Mouse (Mus musculus): Measurements from ENCODE around the gene Ran. TPM values are rescaled to one million over a fixed set of nuclear protein-coding genes. Genes with fewer than 3 reads are reported as not detected.

The Ran gene
- polyA plus RNA-seq, 1 experiment from 2014 or later = 341 TPM

- Histone ChIP-seq H3K27ac (replicated peaks) (no peak overlapping the region), H3K4me2 (no peak overlapping the region), H3K27me3 (no peaks in the 10 kb centered on the region), H3K36me3 (no peaks in the 10 kb centered on the region), H3K9me3 (no peaks in the 10 kb centered on the region), H3K4me1 (replicated peaks) (peaks cover 10% of the 10 kb centered on the region), H3K9ac (no peak overlapping the region), H3K4me3 (no peak overlapping the region)
- 51% methylated on average over 8 of the region's 8 CpGs for WGBS
- ATAC-seq (ENCODE audit: low FRiP score, low read depth) = no peak
Observed at GRCm38 (mm10) chr5:129000706-129001468, 19.0 kb upstream of the Ran start.

- H3K27ac ChIP-seq (replicated peaks) = no peak overlapping the region
- H3K9ac ChIP-seq = no peak overlapping the region
- no peaks in the 10 kb centered on the region for H3K27me3 ChIP-seq
- H3K9me3 ChIP-seq = no peaks in the 10 kb centered on the region
- H3K4me1 ChIP-seq (replicated peaks) = peaks cover 26% of the 10 kb centered on the region
- H3K4me2 ChIP-seq = no peak overlapping the region
- 59% methylated on average over 14 of the region's 14 CpGs for WGBS
- no peaks in the 10 kb centered on the region for H3K36me3 ChIP-seq
- H3K4me3 ChIP-seq = no peak overlapping the region
- no peak for ATAC-seq (ENCODE audit: low FRiP score, low read depth)
Observed at GRCm38 (mm10) chr5:129002571-129003011, 17.3 kb upstream of the Ran start.

GRCm38 (mm10) chr5:129005416-129005815 is 14.5 kb upstream of the Ran start:
- H3K36me3 ChIP-seq = no peaks in the 10 kb centered on the region
- H3K27ac ChIP-seq (replicated peaks) = no peak overlapping the region
- no peak for ATAC-seq (ENCODE audit: low FRiP score, low read depth)
- WGBS = 57% methylated on average over 3 of the region's 3 CpGs
- H3K27me3 ChIP-seq = no peaks in the 10 kb centered on the region
- H3K4me1 ChIP-seq (replicated peaks) = peaks cover 34% of the 10 kb centered on the region
- no peak overlapping the region for H3K9ac ChIP-seq
- no peak overlapping the region for H3K4me3 ChIP-seq
- H3K9me3 ChIP-seq = no peaks in the 10 kb centered on the region
- H3K4me2 ChIP-seq = no peak overlapping the region

- Histone ChIP-seq H3K9ac (no peak overlapping the region), H3K27me3 (no peaks in the 10 kb centered on the region), H3K36me3 (no peaks in the 10 kb centered on the region), H3K9me3 (no peaks in the 10 kb centered on the region), H3K4me1 (replicated peaks) (peaks cover 30% of the 10 kb centered on the region), H3K4me3 (no peak overlapping the region), H3K4me2 (peak overlapping the region; percentile 69), H3K27ac (replicated peaks) (no peak overlapping the region)
- WGBS = 80% methylated on average over 18 of the region's 18 CpGs
- ATAC-seq (ENCODE audit: low FRiP score, low read depth) = no peak
Observed at GRCm38 (mm10) chr5:129006031-129006788, 13.7 kb upstream of the Ran start.

GRCm38 (mm10) chr5:129007105-129007957 is 12.5 kb upstream of the Ran start:
- H3K9ac ChIP-seq = peak overlapping the region; percentile 68

GRCm38 (mm10) chr5:129008008-129008407 is 11.9 kb upstream of the Ran start:
- Histone ChIP-seq H3K27ac (replicated peaks) (peak overlapping the region; percentile 53), H3K4me3 (peak overlapping the region; percentile 55), H3K4me1 (replicated peaks) (peaks cover 30% of the 10 kb centered on the region), H3K9ac (peak overlapping the region; percentile 68), H3K4me2 (peak overlapping the region; percentile 69), H3K27me3 (no peaks in the 10 kb centered on the region), H3K36me3 (no peaks in the 10 kb centered on the region), H3K9me3 (no peaks in the 10 kb centered on the region)
- WGBS = under 1% methylated on average over 18 of the region's 18 CpGs
- no peak for ATAC-seq (ENCODE audit: low FRiP score, low read depth)

More at GRCm38 (mm10) chr5:129007105-129007957, 12.5 kb upstream of the Ran start:
- Histone ChIP-seq H3K4me1 (replicated peaks) (peaks cover 30% of the 10 kb centered on the region), H3K9me3 (no peaks in the 10 kb centered on the region), H3K36me3 (no peaks in the 10 kb centered on the region), H3K27ac (replicated peaks) (peak overlapping the region; percentile 53; the same call in 1 of the 2 replicates), H3K4me2 (peak overlapping the region; percentile 69), H3K4me3 (peak overlapping the region; percentile 55), H3K27me3 (no peaks in the 10 kb centered on the region)
- 0 out of 2 replicates have a peak, but pooled peaks have one; percentile 7 for ATAC-seq (ENCODE audit: low FRiP score, low read depth)
- 52% methylated on average over 14 of the region's 14 CpGs for WGBS

GRCm38 (mm10) chr5:129008412-129008826 is 11.4 kb upstream of the Ran start, which contains the start of gene Stx2:
Gene Stx2 (minus strand): TSS chr5:129008574.
- Histone ChIP-seq H3K9me3 (no peaks in the 10 kb centered on the region), H3K9ac (peak within 1 kb of the TSS; percentile 68), H3K4me3 (peak within 1 kb of the TSS; percentile 55), H3K4me1 (replicated peaks) (peaks cover 30% of the 10 kb centered on the region), H3K4me2 (peak within 1 kb of the TSS; percentile 69), H3K36me3 (no peaks in the 10 kb centered on the region), H3K27me3 (no peaks in the 10 kb centered on the region), H3K27ac (replicated peaks) (peak within 1 kb of the TSS; percentile 53)
- WGBS = 1% methylated on average over 25 of the region's 39 CpGs
- peak; percentile 85 for ATAC-seq (ENCODE audit: low FRiP score, low read depth)

GRCm38 (mm10) chr5:129009577-129009976 is 10.3 kb upstream of the Ran start:
- H3K4me2 ChIP-seq = no peak overlapping the region
- no peaks in the 10 kb centered on the region for H3K27me3 ChIP-seq
- 70% methylated on average over 3 of the region's 3 CpGs for WGBS
- no peak overlapping the region for H3K9ac ChIP-seq
- H3K4me1 ChIP-seq (replicated peaks) = peaks cover 30% of the 10 kb centered on the region
- no peaks in the 10 kb centered on the region for H3K36me3 ChIP-seq
- no peak overlapping the region for H3K27ac ChIP-seq (replicated peaks)
- no peak overlapping the region for H3K4me3 ChIP-seq
- H3K9me3 ChIP-seq = no peaks in the 10 kb centered on the region
- ATAC-seq (ENCODE audit: low FRiP score, low read depth) = no peak

- H3K4me1 ChIP-seq (replicated peaks) = peaks cover 24% of the 10 kb centered on the region
- no peak overlapping the region for H3K4me3 ChIP-seq
- no peak overlapping the region for H3K9ac ChIP-seq
- H3K36me3 ChIP-seq = no peaks in the 10 kb centered on the region
- no peaks in the 10 kb centered on the region for H3K9me3 ChIP-seq
- H3K4me2 ChIP-seq = no peak overlapping the region
- H3K27me3 ChIP-seq = no peaks in the 10 kb centered on the region
- H3K27ac ChIP-seq (replicated peaks) = no peak overlapping the region
- WGBS = 90% methylated on average over 2 of the region's 2 CpGs
- no peak for ATAC-seq (ENCODE audit: low FRiP score, low read depth)
Observed at GRCm38 (mm10) chr5:129010937-129011336, 8.9 kb upstream of the Ran start.

GRCm38 (mm10) chr5:129015020-129015419 is 4.8 kb upstream of the Ran start:
- Histone ChIP-seq H3K4me3 (no peak overlapping the region), H3K4me1 (replicated peaks) (peaks cover 5% of the 10 kb centered on the region; the same call in 1 of the 2 replicates), H3K9ac (no peak overlapping the region), H3K9me3 (no peaks in the 10 kb centered on the region), H3K27ac (replicated peaks) (no peak overlapping the region), H3K27me3 (no peaks in the 10 kb centered on the region), H3K4me2 (no peak overlapping the region), H3K36me3 (no peaks in the 10 kb centered on the region)
- WGBS = 78% methylated on average over 3 of the region's 3 CpGs
- ATAC-seq (ENCODE audit: low FRiP score, low read depth) = no peak

- Histone ChIP-seq H3K9me3 (no peaks in the 10 kb centered on the region), H3K4me3 (no peak overlapping the region), H3K4me2 (no peak overlapping the region), H3K27ac (replicated peaks) (no peak overlapping the region), H3K4me1 (replicated peaks) (peaks cover 5% of the 10 kb centered on the region; the same call in 1 of the 2 replicates), H3K9ac (no peak overlapping the region), H3K27me3 (no peaks in the 10 kb centered on the region), H3K36me3 (no peaks in the 10 kb centered on the region)
- 88% methylated on average over 5 of the region's 5 CpGs for WGBS
- ATAC-seq (ENCODE audit: low FRiP score, low read depth) = no peak
Observed at GRCm38 (mm10) chr5:129015540-129015939, 4.3 kb upstream of the Ran start.

All from hindbrain, embryonic 15.5 days (tissue).